In the genomic region with DNA sequence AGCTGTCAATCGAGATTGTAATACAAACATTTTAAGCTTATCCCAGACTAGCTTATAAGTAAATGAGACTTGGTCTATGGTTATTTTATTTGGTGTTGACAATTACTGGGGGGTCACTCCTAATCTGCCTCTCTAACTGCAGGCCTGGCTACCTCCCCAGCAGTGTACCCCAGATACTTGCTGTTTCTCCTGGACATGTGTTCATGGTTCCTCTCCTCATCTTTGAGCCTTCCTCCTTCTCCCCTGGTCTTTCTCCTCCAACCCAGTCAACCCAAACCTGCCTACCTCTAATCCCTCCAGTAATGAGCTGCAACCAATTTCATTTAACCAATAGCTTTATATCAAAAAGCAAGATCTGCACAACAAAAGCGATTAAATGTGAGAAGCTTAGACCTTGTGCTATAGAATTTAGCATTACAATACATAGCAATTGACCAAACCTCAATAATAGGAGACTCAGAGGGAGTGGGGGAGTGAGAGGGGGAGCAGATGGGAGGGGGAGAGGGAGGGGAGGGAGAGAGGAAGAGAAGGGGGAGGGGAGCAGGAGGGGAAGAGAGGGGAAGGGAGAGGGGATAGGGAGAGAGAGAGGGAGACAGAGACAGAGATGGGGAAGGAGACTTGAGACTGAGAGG, we compare ENCODE assay signal across 26 mouse cellular contexts.
"Had no signal": no experiment of that assay in that cellular context is flagged by ENCODE, and none has a peak within 500 bp of the region (broad histone marks: within the 10 kb centered on the region; RNA-seq: fewer than 3 reads in every experiment).

No protein-coding gene starts in this region.

- ATAC-seq: hindbrain, postnatal 0 days; intestine, embryonic 16.5 days; liver, embryonic 12.5 days had no signal

- H3K27me3 ChIP-seq: heart, embryonic 12.5 days; hindbrain, embryonic 13.5 days; hindbrain, embryonic 15.5 days; kidney, embryonic 15.5 days; limb, embryonic 13.5 days; limb, embryonic 15.5 days; liver, embryonic 12.5 days had no signal

- H3K27ac ChIP-seq: gastrocnemius, adult 2 months; heart, embryonic 10.5 days; hindbrain, embryonic 13.5 days; hindbrain, embryonic 15.5 days; hindbrain, postnatal 0 days; kidney, embryonic 15.5 days; kidney, postnatal 0 days; layer of hippocampus, adult 2 months; left cerebral cortex, adult 2 months; limb, embryonic 13.5 days; limb, embryonic 15.5 days; liver, embryonic 12.5 days; liver, embryonic 14.5 days had no signal

- H3K4me3 ChIP-seq: gastrocnemius, adult 2 months; heart, embryonic 10.5 days; heart, embryonic 12.5 days; hindbrain, embryonic 13.5 days; hindbrain, embryonic 15.5 days; kidney, embryonic 15.5 days; layer of hippocampus, adult 2 months; left cerebral cortex, adult 2 months; limb, embryonic 13.5 days; limb, embryonic 15.5 days; liver, embryonic 12.5 days had no signal

- H3K4me1 ChIP-seq: heart, embryonic 10.5 days; heart, embryonic 12.5 days; hindbrain, embryonic 13.5 days; hindbrain, embryonic 15.5 days; kidney, embryonic 15.5 days; liver, embryonic 12.5 days had no signal

- H3K9ac ChIP-seq: heart, embryonic 12.5 days; hindbrain, embryonic 13.5 days; hindbrain, embryonic 15.5 days; kidney, embryonic 15.5 days; limb, embryonic 13.5 days; limb, embryonic 15.5 days; liver, embryonic 12.5 days; liver, embryonic 14.5 days had no signal

- H3K36me3 ChIP-seq: heart, embryonic 10.5 days; heart, embryonic 12.5 days; hindbrain, embryonic 13.5 days; hindbrain, embryonic 15.5 days; kidney, embryonic 15.5 days; limb, embryonic 13.5 days; limb, embryonic 15.5 days; liver, embryonic 12.5 days had no signal

- H3K9me3 ChIP-seq: heart, embryonic 10.5 days; heart, embryonic 12.5 days; hindbrain, embryonic 13.5 days; hindbrain, embryonic 15.5 days; kidney, embryonic 15.5 days; limb, embryonic 13.5 days; limb, embryonic 15.5 days; liver, embryonic 12.5 days had no signal

- DNase-seq: gastrocnemius, adult 2 months; gastrocnemius, postnatal 10 days; gastrocnemius, postnatal 25 days; heart, adult 18-20 months; heart, postnatal 10 days; heart, postnatal 4 days; kidney, adult 11 months; kidney, adult 2 months; kidney, adult 9 months; kidney, postnatal 25 days; kidney, postnatal 4 days; left cerebral cortex, postnatal 4 days had no signal

- H3K4me2 ChIP-seq: heart, embryonic 12.5 days; hindbrain, embryonic 13.5 days; hindbrain, embryonic 15.5 days; kidney, embryonic 15.5 days; limb, embryonic 13.5 days; limb, embryonic 15.5 days; liver, embryonic 12.5 days had no signal
